Mouse (Mus musculus) heart, adult 11 months (tissue): ENCODE data around the gene Meis2.

ENCODE experiments used
- DNase-seq: peaks from one replicate; pipeline ENCODE4 v3.0.0; 2022

Gene Meis2

GRCm38 (mm10) chr2:116065570-116066005, at the start of gene Meis2:
Meis2 (minus strand) TSS chr2:116065839.
- DNase-seq: peak; percentile 99

DNA sequence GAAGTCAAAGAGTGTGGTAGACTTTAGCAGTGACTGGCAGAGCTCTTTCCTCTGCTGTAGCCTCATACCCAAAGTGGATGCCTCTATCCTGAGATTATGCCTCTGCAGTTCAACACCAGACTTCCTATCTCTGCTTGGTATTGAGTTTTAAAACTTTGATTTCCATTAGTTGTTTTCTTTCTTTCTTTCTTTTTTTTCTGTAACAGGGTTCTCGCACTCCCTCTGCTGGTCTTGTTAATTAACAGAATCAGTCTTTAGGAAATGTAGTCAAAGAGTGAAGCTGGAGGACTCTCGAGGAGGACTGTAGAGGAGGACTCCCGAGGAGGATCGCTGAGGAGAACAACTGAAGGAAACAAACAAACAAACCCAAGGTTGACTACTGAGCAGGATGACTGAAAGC, 40.6 kb upstream of the Meis2 start:
- no peak for DNase-seq

- no peak for DNase-seq
These were observed 39.5 kb upstream of the Meis2 start for GRCm38 (mm10) chr2:116105179-116105578.

DNA sequence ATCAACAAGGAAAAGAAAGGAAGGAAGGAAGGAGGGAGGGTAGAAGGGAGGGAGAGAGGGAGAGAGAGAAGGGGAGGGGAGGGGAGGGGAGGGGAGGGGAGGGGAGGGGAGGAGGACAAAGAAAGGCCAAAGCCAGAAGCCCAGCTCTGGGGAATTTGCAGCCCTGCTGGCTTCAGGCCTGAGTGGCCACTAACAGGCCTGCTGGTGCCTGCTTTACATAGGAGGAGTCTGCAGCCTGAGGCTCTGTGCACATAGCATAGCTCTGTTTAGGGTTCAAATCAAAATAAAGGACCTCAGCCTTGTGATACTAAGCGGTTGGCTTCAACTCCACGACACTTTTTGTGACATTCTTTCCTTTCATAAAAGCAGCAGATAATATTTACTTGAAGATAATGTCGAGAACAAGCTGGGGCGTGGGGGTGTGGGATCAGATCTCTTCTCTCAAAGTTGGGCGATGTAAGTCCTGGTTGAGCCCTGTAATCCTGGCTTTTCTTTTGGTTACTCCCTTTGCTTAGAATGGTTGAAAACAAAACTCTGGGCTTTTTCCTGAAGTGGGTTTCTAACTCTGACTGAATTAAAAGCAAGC, 37.9 kb upstream of the Meis2 start:
- DNase-seq: peak; percentile 70

DNA sequence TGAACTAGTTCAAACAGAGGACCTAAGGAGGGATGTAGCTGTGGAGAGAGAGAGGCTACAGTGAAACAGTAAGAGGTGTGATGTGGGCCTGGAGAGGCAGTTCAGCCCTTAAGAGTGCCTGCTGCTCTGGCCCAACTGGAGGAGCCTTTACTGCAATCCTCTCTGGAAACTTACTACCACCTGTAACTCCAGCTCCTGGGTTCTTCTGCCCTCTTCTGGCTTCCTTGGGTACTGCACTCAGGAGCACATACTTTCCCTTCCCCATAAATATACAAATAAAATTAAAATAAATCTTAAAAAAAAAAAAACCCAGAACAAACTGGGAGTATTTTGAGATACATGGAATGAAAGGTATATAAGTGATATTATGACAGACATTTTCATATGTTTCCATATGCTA, 35.6 kb upstream of the Meis2 start:
- peak; percentile 76 for DNase-seq

GRCm38 (mm10) chr2:116080961-116081360, 15.3 kb upstream of the Meis2 start:
- peak; percentile 41 for DNase-seq

- no peak for DNase-seq
These were observed 13.2 kb upstream of the Meis2 start for GRCm38 (mm10) chr2:116078841-116079240.

- peak; percentile 72 for DNase-seq
These were observed 12.1 kb upstream of the Meis2 start for GRCm38 (mm10) chr2:116077716-116078115.

GRCm38 (mm10) chr2:116076752-116077480, 11.3 kb upstream of the Meis2 start:
- DNase-seq: peak; percentile 43

GRCm38 (mm10) chr2:116075902-116076301, 10.3 kb upstream of the Meis2 start:
- peak; percentile 94 for DNase-seq

- DNase-seq: peak; percentile 89
These were observed 9.8 kb upstream of the Meis2 start for GRCm38 (mm10) chr2:116075477-116075876.

DNA sequence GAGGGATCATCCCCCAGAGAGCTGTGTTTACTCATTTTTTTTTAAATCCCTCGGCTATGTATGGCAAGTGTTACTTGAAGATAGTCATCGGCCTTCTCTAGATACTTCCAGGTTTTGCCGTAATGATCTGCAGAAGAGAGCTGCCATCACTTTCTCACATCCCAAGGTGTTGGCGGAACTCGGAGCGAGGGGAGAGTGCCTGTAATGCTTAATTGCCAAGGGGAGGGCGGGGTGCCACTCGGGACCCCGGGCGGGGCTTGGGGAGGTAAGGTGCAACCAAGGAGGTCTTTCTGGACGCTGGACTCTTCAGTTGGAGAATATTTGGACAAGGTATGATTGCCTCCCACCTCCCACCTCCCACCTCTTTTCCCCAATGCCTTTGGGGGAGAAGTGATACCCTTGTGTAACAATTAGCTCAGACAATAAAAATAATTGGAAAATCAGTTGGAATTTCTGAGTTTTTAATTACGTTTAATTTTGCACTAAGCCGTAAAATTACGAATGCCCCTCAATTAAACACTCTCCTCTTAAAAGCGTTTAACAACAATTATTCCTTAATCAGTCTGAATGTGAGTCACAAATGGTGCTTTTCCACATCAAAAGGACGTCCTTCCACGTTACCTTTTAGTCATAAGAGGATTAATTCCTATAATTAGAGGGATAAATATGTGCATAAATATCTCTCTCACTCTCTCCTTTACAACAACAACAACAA, 9.2 kb upstream of the Meis2 start:
- peak; percentile 85 for DNase-seq

DNA sequence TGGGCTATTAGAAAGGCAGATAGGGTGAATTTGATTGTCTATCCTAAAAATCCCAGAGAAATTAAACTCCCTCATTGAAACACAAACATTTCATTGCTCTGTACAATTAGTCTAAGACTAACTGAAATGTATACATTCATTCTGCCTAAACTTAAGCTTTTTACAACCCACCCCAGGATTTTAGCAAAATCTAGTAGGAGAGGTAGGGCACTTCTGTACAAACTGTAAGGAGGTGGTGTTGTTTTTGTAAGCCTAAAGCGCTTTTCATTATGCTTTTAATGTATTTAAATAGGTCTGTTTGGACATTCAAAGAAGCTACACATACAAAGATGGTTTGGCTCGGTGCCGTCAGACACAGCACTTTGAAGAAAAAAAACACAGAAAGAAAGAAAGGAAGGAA, 8.4 kb upstream of the Meis2 start:
- DNase-seq: no peak

DNA sequence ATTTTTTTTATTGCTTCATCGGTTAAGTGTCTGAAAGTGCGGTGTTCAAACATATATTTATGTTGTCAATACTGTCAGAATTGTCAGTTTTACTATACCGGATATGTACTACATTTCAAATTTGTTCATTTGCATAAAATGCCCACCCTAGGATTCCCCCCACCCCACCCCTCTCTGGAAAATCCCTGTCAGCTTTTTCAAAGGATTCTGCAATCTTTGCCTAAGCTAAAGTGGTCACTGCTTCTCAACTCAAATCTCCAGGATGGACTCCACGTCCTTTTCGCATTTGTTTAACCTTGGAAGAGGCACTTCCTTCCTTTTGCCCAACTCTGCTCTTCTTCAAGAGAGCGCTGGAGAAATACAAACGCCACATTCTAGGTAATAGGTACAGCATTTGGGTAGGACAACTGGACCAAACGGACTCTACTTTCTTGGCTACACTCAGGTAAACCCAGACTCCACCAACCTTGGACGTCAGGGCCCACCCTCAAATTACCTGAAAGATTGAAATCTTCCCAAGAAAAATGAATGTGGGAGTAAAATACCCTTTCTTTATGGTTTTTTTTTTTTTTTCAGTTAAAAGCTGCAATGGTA, 7.8 kb upstream of the Meis2 start:
- no peak for DNase-seq

DNA sequence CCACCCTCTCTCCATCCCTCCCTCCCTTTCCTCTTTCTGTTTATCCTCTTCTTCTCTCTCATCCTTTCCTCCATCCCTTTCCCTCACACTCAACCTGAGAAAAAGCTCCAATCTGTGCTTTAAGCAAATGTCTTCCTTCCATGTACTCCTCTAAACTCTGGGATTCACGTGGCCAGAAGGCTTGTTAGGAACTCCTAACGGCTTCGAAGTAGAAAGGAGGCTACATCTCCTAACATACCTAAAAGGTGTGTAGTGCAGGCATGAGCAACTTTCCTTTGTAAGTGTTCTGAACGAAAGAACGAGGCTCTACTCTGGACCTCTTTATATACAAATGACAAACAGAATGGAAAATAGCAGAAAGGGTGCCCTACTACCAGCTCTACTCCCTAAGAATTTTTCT, 7.1 kb upstream of the Meis2 start:
- peak; percentile 44 for DNase-seq

GRCm38 (mm10) chr2:116072321-116072640, 6.6 kb upstream of the Meis2 start:
- no peak for DNase-seq

GRCm38 (mm10) chr2:116071571-116072320, 6.1 kb upstream of the Meis2 start:
- peak; percentile 92 for DNase-seq

DNA sequence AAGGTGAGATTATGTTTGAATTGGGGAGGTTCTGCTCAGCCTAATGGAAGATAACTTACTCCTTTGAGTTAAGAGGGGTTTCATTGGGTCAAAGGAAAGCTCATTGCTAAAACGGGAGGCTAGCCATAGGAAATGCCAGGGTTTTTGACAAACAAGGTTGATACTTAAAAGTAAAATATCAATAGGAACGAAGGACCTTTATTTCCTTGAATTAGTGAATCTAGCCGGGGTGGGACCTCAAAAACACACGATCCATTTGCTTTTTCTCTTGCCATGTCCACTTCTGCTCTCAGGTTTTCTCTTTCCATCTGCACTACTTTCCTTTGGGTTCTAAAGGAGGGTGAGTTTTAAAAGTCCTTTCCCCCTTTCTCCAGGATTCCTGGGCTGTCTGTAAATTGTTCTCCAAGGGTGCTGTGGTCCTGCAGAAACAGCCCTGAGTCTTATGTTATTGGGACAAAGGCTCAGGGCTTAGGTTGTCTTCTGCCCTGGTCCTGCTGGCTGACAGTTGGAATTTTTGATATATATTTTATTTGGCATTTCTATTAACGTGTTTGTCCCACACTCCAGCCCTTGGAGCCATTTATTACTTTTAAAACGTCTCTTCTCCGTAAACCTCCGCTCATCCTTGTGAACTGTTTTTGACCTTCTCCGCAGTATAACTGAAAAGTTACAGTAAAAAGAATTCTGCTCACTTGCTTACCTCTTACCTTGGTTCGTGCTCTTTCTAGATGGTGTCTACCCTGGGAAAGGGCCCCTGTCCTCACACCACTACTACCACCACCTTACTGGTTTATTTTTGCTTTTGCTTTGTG, 5.2 kb upstream of the Meis2 start:
- peak; percentile 58 for DNase-seq

DNA sequence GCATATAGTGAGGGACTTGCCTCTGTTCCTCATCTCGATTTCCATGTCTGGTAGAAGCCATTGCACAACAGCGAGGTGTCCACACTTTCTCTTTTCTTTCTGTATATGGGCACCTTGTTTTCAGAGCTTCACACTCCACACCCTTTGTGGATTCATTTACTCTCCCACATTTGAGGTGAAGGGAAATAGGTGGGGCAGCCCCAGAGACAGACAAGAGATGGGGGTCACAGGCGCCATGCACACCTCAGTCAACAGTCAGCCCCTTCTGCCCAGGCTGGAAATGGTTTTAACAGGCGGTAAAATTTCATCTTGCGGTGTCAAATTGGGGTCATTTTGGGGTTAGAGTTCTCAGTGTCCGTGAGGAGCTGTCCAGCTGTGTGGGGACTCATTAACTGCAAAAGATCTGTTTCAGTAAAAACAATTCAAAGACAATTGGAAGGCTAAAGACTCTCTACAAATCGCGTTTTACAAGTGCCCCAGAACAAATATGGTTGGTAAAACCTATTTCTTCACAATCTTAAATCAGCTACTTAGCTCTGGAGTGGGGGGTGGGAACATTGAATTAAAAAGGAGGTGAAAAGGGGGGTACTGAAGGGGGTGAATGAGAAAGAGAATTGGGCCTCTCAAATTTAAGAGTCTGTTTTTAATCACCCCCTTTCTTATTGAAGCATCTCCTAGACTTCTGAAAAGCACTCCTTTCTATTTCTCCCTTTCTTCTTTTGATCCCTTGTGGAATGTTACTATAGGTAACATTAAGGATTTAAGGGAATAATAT, 4.0 kb upstream of the Meis2 start:
- peak; percentile 88 for DNase-seq

DNA sequence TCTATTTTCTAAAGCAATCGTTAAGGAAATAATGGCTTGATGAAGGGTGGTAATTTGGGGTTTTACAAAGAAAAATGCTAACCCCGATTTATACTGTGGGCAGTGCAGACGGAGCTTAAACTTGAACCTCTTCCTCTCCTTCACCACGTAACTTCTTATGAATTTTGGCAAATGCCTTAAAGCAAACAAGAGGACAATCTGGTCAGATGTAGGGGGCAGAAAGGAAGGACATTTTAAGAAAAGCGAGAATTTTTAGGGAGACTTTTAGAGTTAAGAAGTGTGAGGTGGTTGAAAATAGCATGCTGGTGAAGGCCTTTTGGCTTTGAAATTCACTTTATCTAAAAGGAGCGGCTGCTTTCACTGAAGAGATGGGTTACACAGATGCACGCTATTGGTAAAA, 3.3 kb upstream of the Meis2 start:
- DNase-seq: peak; percentile 23

DNA sequence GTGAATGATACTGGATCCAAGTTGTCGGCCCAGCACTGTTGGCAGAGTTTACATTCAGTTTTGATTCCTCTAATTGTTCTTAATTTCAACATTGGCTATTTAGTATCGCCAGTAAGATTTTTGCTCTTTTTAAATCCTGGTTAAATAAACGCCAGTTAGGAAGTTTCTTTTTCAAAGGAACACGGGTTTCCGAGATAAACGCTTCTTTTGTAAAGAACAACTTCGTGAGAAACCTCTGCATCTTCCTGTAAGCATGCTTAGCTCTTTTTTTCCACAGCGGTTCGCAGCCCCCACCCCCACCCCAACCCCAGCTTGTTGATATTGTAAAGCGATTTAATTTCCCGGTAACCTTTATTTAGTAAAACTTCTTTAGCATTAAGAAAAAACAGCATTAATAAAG, 2.8 kb upstream of the Meis2 start:
- DNase-seq: peak; percentile 39
